Mouse (Mus musculus): ENCODE measurements around the gene Kcnd3. TPM values are rescaled to one million over a fixed set of nuclear protein-coding genes. Genes with fewer than 3 reads are reported as not detected.
A peak's percentile ranks its signal among the peaks of the same experiment; 100 is the strongest.

The Kcnd3 gene
- total RNA-seq, 4 experiments from 2014 or later: 10.1 to 14.5 (median 12.3) TPM

DNA sequence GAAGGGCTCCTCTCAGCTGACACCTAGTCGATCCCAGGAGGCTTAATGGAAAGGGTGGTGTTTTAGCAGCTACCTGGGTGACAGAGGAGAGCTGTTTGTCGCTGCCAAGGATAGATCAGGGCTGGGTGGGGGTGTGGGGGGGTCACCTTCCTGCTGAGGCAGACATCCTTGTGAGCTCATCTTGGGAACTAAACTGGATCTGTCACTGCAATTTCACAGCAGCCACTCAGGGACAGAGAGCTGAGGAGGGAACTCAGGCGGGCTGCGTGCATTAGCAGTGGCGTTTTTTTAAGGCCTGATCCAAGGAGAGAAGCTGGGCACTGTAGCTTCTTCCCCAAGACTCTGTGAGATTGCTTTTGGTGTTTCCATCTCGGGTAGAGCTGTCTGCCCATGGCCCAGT is 129.0 kb downstream of the Kcnd3 start:
- no peak for DNase-seq (ENCODE audit: low spot score)

DNA sequence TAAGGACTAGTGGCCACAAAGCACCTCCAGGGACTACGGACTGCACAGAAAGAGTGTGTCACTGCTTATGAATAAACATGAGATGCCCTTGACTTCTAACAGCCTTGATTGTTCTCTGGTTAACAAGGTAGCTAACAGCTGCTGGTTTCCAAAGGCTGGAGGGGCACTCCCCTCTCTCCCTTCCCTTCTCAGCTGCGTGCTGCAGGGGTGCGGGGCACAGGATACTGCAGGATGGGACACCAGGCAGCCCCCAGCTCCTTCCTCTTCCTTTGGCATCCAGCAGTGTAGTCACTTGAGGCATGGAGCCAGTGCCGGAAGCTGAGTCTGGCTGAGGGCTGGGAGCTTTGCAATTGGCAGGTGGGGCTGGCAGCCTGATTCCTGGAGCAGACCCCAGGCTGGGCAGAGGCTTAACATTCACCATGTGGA is 133.6 kb downstream of the Kcnd3 start:
- DNase-seq (ENCODE audit: low spot score): no peak

DNA sequence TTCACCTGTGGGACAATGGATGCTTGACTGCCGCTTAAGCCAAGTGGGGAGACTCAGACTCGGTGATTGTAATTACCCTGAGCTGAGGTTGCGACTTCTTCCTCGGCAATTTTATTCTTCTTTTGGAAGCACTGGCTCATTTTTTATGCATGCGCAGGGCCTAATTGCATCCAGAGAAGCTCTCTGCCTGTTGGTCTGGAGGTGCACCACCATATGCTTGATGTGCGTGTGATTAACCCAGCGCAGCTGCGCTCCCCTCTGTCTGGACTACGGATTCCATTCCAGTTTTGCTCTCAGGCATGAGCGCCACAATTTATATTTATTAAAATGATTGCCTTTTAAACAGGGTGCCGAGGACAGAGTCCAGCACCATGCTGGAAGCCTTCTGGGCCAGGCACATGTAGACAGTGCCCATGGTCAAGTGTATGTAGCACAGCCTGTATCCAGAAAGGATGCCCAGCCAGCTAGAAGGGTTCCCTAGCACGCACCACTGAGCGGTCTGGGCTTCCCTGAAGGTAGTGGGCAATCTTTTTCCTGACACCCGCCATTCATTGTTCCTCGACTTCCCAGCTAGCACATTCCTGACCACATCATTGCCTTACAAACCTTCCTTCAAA is 138.0 kb downstream of the Kcnd3 start:
- no peak for DNase-seq (ENCODE audit: low spot score)

DNA sequence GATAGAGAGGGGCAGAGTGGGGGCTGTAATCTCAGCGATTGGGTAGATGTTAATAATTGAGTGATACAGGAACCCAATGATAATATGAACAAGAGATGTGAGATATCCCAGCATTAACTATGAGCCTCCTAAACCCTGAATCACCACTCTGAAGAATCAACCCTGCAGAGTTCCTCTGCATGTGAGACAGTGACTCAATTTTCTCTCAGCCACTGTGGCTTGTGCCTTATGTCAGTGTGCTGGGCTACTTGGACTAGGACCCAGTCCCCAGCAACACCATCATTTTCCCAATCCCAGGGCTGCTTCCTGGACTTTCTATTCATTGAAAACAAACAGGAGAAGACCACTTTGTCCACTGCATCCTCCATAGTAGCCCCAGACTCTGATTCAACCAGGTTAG is 139.6 kb downstream of the Kcnd3 start:
- DNase-seq (ENCODE audit: low spot score): no peak

DNA sequence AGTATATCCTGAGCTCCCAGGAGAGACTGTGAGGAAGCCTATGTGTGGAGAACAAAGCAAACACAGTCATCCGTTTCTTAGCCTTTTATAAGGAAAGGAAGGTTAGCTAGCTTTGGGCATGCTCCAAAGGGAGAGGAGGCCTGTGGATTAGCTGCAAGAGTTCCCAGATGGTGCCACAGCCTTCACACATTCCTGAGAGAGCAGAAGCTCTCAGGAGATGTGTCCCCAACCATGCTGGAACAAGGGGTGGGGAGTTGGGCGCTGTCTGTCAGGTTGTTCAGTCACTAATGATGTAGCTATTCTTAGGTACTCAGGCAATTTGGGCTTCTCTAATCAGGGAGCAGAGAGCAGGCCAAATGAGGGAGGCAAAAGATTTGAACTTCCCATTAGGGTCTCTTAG is 140.1 kb downstream of the Kcnd3 start:
- DNase-seq (ENCODE audit: low spot score): peak; percentile 17

DNA sequence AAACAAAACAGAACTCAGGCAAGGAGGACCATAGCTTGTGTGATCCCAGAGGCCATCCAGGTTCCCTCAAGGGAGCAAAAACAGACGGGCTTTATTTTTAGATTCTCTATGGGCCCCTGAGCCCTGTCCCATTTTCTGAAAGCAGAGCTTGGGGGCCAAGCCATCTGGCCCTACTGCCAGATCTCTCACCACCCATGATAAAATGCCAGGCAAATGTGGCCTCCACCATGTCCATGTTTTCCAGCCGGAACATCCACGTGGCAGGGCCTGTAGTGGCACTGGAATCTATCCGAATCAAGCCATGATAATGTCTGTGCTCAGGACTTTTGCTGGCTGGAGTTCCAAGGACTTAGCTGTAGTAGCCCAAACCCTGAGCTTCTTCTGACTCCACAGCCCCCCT is 148.4 kb downstream of the Kcnd3 start:
- peak; percentile 61 for DNase-seq (ENCODE audit: low spot score)

DNA sequence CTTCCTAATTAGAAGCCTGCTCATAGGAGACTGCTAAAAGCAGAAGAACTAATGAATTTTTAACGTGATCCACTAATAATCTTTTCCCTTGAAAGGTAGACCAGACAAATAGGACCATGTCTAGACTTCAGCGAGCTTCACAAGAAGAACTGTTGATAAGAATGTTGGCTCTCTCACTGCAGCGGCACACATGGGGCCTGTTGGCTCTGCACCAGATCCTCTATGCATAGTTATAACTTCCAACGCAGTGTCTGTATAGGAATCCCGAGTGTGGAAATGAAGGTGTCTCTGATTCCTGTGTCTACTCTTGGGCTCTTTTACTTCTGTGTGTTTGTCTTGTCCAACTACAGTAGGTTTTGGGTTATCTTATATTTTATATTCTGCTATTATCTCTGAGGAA is 150.8 kb downstream of the Kcnd3 start:
- DNase-seq (ENCODE audit: low spot score): no peak

DNA sequence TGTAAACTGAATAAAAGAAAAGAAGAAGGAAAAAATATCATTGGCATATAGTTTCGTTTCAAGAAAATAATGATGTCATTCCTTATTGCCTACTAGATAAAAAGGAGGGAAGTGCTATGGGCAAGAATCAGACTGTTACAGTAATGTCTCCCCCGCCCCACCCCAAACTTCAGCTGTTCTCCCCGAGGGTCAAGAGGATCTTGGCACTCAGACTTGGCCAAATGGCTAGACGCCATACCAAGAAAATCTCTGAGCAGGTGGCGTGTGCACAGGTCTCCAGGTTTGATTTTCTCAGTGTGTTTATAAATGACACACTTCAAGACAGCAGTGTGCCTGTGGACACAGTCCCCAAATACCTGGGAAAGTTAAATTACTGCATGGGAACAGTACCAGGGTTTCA is 153.6 kb downstream of the Kcnd3 start:
- no peak for DNase-seq (ENCODE audit: low spot score)

DNA sequence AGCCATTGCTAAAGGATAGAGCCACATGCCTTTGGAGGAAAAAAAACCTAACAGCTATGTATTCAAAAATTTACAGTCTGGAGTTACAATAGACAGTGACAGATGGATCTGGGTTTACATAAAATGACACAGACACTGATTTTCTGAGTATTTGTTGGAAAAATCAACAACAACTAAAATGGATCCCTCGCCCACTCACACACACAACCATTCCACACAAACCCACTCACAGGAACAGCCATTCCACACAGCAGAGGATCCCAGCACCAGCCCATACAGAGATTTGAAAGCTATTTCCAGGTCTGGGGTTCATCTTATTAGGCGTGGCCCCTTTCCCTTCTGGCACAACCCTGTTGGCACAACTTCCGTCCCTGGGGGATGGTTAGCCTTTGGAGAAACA is 156.7 kb downstream of the Kcnd3 start:
- no peak for DNase-seq (ENCODE audit: low spot score)

DNA sequence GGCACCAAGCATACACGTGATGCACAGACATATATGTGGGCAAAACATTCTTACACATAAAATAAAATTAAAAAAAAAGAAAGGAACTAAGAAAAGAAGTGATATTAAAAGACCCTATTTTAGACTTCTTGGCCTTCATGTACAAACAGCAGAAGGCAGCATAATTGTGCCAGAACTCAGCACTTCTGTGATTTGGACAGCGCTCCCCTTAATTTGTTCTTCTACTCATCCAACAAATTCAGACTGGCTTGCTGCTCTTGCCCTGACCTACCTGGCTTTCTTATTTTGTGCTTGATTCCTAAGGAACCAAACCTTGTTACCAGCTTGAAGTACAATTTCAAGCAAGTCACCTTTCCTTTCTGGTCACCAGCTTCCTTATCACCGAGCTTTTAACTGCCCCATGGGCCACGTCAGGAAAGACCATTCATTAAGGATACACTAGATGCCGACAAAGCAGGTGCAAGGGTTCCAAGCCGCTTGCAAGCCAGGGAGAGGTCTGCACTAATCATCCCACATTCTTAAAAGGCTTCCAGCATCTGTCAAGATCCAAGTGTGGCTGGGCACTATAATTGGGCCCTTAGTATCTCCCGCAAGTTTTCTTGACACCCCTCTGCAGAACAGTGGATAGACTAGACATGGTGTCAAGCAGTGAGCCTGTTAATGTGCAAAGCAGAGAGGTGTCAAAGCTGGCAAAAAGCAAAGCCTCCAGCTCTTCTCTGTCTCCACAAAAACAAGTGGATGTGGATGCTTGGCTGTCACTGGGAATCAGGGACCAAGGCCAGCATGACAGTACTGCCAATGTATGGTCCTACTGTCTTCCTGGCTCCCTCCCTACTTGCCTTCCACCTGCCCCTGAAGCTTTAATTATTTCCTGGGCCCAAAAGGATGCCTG is 159.6 kb downstream of the Kcnd3 start:
- no peak for DNase-seq (ENCODE audit: low spot score)

DNA sequence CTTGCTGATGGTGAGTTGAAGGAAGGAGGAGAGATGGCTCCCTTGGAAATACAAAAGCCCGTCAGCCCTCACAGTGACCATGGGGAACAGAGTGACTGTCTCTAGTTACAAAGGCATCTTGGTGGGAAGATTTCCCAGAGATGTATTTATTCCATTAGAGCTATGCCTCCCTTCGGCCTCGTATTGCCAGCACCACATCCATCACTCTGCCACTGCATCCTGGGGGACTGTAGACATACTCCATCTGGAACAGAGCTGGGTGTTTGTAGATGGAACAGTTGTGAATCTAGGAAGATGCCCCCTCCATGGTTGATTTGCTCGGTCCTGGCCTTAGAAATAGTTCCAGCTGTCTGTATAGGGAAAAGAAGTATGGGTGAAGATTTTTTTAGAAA is 160.3 kb downstream of the Kcnd3 start:
- DNase-seq (ENCODE audit: low spot score): no peak

DNA sequence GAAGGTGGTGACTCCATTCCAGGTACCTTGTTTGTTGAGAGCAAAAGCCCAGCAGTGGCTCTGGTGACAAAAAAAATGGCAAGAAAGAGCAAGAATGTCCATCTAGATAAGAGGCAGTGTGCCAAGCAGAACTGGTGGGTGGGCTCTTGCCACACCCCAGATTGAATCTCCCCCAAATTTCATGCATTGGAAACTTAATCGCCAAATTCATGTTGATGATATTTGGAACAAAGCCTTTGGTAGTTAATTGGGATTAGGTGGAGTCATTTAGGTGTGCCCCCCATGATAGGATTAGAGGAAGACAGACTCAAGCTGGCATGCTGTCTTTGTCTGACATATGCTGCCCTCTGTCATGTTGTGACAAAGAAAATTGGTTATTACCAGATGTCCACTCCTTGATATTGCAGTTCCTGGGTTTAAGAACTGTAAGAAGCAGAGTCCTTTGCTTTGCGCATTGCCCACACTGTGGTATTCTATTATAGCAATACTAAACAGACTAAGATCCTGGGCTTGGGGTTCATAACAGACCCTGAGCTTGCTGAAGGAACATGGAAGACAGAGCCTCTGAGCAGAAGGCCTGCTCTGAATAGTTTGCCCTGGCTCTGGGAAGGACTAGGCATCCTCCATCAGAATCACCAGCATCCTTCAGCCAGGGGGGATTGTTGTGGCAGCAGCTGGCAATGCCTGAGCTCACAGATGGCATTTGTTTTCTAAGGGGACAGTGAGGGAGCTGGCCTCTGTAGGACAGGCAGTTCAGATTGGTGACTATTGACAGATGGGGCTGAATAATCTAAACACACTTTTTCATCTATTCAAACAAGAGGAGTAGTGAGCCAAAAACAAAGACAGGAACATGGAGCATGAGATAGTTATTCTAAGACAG is 165.0 kb downstream of the Kcnd3 start:
- no peak for DNase-seq (ENCODE audit: low spot score)

DNA sequence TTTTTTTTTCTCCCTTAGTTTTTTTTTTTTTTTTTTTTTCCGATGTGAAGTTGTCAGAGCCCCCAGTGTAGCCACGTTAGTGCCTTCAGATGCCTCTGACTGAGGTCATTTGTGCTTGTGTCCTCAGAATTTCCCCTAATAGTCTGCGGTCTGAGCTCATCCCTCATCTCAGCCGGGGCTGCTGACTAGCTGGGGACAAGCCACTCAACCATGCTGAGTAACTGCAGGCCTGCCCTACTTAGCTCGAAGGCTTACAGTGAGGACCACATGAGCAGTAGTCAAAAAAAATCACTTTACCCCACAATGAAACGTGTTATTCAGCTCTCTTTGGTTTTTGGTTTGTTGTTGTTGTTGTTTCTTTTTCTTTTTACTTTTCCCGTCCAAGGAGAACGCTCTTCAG is 169.0 kb downstream of the Kcnd3 start:
- no peak for DNase-seq (ENCODE audit: low spot score)

DNA sequence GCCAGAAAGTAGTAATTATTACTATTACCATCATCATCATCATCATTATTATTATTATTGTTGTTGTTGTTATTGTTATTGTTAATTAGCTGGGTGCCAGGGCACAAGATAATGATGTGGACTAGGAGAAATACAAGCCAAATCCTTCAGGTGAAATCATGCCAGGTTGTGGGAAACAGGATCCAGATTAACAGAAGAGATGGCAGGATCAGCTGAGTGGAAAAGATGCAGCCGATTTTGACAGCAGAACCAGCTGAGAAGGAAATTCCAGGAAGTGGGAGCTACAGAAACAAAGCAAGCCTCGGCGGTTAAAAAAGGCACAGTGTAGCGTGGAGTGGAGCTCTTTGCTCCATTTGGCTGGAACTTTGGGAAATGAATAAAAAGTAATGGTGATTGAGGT is 171.0 kb downstream of the Kcnd3 start:
- no peak for DNase-seq (ENCODE audit: low spot score)

DNA sequence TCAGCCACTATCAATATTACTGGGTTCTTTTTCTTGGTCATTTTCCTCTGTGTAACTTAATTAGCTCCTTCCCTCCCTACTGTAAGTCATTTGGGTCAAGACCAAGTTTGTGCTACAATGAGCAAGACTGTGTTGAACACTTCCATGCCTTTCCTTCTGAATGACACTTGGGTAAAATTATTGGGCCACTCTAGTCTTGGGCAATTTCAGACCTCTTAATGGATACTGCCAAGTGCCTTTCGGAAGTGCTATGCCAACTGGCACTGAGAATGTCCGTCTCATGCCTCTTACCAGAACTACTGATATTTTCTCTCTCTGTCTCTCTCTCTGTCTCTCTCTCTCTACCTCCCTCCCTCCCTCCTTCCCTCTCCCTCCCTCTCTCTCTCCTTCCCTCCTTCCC is 173.8 kb downstream of the Kcnd3 start:
- no peak for DNase-seq (ENCODE audit: low spot score)

DNA sequence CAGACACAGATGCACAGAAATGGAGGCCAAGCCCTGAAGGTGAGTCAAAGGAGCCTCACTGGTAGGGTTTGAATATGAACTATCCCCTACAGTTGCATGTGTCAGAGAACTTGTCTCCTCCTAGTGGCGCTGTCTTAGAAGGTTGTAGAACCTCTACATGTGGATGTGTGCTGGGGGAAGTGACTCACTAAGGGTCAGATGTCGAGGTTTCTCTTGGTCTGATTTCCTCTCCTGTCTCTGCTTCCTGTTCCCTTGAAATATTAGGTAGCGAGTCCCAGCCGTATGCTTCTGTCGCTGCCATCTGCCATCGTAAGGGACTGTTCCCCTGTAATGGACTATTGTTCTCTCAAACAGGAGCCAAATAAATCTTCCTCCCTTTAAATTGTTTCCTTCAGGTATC is 175.1 kb downstream of the Kcnd3 start:
- DNase-seq (ENCODE audit: low spot score): no peak

DNA sequence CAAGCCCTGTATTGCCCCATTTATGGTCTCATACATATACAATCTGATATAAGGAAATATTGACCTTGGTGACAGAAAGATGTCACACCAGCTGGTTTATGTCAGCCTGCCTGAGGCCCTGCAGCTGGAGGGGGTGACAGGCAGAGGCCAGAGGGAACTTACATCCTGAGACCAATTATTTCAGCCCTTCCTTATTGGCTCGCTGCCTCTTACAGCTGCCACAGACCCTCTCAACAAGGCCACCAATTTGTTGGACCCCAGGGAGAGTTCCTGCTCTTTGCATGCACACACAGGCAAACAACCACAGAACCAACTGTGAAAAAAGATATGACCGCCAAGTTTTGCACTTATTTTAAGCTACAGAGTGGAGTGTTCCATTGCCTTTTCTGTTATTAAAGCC is 180.2 kb downstream of the Kcnd3 start:
- no peak for DNase-seq (ENCODE audit: low spot score)

DNA sequence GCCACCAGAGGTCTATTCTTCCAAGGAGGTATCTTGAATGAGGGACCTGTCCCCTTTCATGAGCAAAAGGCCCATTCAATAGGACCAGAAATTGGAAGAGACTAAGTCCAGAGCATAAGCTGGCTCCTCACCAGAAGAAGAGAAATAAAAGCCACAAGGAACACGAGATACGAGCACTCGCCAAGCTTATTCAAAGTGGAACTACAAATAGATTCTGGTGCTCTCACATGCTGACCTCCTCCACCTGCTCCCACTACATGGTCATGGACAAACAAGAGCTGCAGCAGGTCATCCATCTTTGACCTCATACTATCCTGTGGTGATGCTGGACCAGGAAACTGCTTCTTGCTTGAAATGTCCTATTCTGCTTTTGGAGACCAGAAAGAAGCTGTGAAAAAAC is 180.9 kb downstream of the Kcnd3 start:
- peak; percentile 19 for DNase-seq (ENCODE audit: low spot score)

DNA sequence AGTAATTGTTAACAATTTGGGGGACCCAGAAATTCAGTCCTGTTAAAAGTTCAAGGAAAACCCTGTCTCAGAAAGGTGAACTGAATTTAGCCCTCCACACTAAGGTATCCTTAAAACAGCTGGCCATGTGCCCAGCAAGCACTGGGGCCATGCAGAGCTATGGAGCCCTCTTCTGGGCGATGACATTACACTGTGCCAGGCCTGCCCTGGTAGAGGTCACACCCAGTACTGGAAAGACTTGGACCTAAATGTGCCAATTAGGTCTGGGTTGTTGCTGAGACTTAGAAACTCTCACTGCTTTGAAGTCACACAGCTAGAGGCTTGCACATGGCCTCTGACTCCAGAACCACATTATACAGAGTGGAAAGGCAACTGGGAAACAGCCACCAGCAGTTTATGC is 190.1 kb downstream of the Kcnd3 start:
- DNase-seq (ENCODE audit: low spot score): peak; percentile 52

DNA sequence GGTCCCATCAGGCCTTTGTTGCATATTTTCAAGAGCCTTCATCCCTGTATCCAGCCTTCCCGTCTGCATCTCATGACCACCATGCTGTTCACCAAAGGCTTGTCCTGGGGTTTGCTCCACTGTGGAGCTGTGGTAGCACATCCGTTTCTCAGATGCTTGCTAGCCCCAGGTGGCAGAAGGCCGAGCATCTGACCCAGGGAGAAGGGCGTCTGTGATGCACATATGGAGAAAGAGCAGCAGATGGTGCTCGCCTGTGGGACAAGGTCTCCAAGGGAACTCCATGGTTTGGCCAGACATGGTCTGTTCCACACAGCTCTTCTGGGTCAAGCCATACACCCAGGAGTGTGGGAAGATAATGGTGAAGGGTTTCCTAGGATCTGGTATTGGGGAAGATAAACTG is 191.4 kb downstream of the Kcnd3 start:
- no peak for DNase-seq (ENCODE audit: low spot score)

DNA sequence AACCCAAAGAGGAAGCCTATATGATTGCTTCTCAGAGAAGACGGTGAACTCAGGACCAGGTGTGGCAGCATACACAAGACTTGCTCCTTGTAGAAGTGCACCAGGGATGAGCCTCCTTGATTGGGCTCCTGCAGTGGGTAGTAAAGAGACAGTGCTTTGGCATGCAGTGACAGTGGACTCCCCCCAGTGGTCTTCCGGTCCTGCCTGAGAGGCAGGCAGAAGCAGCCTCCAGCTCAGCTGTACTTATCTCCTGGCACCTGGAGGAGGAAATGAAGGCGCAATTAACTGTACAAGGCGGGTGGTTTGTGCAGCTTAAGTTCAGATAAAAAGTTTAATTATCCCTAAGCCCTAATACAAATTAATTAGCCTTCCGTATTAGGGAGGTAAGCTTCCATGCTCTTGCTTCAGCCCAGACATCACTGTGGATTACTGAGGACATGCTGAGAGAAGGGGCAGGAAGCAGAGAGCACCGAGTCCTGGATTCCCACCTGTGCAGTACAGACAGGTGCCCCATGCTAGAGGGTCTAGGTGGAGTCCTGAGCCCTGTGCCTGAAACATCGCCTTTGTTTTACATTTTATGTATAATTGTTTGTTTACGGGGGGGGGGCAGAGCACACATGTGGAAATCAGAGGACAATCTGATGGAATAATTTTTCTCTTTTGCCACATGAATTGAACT is 196.9 kb downstream of the Kcnd3 start:
- no peak for DNase-seq (ENCODE audit: low spot score)

Measured in heart, adult 8-10 months (tissue).